Mouse (Mus musculus) heart, embryonic 15.5 days (tissue): Measurements from ENCODE around the gene Cd79a. TPM values are rescaled to one million over a fixed set of nuclear protein-coding genes. Genes with fewer than 3 reads are reported as not detected.

Experiments used
- ATAC-seq: fragments of 200-750 bp; cut with Nextera tagmentation; replicated peaks from 2 replicates; pipeline ENCODE4 v1.8.0; 2017; ENCODE audit warnings: low read depth, moderate TSS enrichment; ENCODE audit not compliant: insufficient number of reproducible peaks, insufficient read depth, low FRiP score
- H3K27ac ChIP-seq: fragments of 300-500 bp; sonication (generic); 2 replicates; pipeline ENCODE4 v1.5.1; 2015; ENCODE audit warnings: mild to moderate bottlenecking, inconsistent platforms
- H3K27me3 ChIP-seq: fragments of 300-500 bp; sonication (generic); 2 replicates; pipeline ENCODE4 v1.6.1; 2015; ENCODE audit warnings: inconsistent platforms
- H3K36me3 ChIP-seq: fragments of 300-500 bp; sonication (generic); 2 replicates; pipeline ENCODE4 v1.6.1; 2015; ENCODE audit warnings: mild to moderate bottlenecking, inconsistent platforms
- H3K4me1 ChIP-seq: fragments of 300-500 bp; sonication (generic); replicated peaks from 2 replicates; pipeline ENCODE4 v1.6.1; 2015; ENCODE audit warnings: inconsistent platforms
- H3K4me2 ChIP-seq: fragments of 300-500 bp; sonication (generic); 2 replicates; pipeline ENCODE4 v1.6.1; 2015; ENCODE audit warnings: inconsistent platforms, mild to moderate bottlenecking, moderate library complexity
- H3K4me3 ChIP-seq: fragments of 300-500 bp; sonication (generic); 2 replicates; pipeline ENCODE4 v1.5.1; 2015; ENCODE audit warnings: mild to moderate bottlenecking, inconsistent platforms
- H3K9ac ChIP-seq: fragments of 300-500 bp; sonication (generic); 2 replicates; pipeline ENCODE4 v1.6.1; 2015; ENCODE audit warnings: mild to moderate bottlenecking, inconsistent platforms
- H3K9me3 ChIP-seq: fragments of 300-500 bp; sonication (generic); replicated peaks from 2 replicates; pipeline ENCODE4 v1.6.1; 2016; ENCODE audit warnings: inconsistent platforms
- WGBS: fragments of 180-500 bp; shearing (Covaris S2); methylation state at CpG from one replicate; pipeline ENCODE4 v1.1.7; 2015; ENCODE audit warnings: mixed read lengths; 5-methylcytosine and 5-hydroxymethylcytosine counted together
- polyA plus RNA-seq: library from polyadenylated mRNA; unstranded; fragments of >200 nt; fragmentation: Nextera tagmentation; extraction: Ambion mirVana; gene quantifications from 2 replicates; pipeline ENCODE4 v1.2.1, GENCODE M21; 2015

The Cd79a gene
- polyA plus RNA-seq, 1 experiment from 2014 or later, result 0.21 TPM

DNA sequence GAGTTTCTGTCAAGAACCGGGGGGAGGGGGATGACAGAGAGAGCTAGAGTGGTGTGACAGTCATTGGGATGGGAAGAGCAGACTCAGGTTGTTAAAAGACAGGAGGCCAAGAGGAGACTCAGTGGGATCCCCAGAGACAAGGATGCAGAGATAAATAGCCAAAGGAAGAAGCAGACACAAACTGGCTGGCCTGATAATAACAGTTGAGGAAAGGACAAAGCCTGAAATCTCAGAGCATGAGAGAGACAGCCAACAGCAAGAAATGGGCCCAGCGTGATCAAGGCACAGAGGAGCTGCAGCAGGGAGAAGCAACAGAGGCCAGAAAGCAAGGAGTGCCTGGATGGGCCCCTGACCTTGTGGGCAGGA lies 5.1 kb downstream of the Cd79a start:
- Histone ChIP-seq H3K27ac (peak overlapping the region; percentile 87), H3K4me2 (peak overlapping the region; percentile 81), H3K4me3 (peak overlapping the region; percentile 64), H3K4me1 (peaks cover 38% of the 10 kb centered on the region), H3K27me3 (no peaks in the 10 kb centered on the region), H3K9me3 (no peaks in the 10 kb centered on the region), H3K9ac (peak overlapping the region; percentile 75), H3K36me3 (no peaks in the 10 kb centered on the region)
- ATAC-seq, result no peak
- whole genome bisulfite sequencing, result 36% methylated on average over 2 of the region's 2 CpGs

DNA sequence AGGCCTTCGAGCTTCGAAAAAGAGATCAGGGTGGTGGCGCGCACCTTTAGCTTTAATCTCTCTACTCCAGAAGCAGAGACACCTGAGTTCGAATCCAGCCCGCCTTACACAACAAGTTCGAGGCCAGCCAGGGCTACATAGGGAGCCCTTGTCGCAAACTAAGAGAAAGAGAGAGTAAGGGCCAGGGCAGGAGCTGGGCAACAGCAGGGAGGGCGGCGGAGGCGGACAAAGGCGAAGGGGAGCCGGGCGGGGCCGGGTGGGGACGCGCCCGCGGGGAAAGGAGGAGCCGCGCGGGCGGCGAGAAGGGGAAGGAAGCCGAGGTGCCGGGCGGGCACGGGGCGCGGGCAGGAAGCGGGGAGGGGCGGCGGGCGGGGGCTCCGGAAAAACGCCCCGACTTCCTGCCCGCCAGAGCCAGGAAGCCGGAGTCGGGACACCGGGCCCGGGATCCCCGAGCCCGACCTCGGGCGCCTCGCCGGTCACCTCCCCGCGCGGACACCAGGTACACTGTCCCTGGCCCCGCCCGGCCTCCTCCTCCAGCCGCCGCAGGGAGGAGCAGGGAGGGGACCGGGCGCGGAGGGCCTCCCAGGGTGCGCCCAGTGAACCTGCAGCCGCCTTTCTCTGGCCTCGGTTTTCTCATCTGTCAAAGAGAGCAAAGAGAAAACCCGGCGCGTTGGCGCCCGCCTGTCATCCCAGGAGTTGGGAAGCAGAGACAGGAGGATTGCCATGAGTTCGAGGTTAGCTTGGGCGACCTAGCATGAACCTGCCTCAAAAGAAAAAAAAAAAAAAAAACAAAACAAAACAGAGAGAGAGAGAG lies 5.7 kb downstream of the Cd79a start, which contains the start of gene Arhgef1:
Gene Arhgef1 (plus strand): TSS at position 283 of the 814 bp plus-strand sequence.
- WGBS, result 5% methylated on average over 68 of the region's 68 CpGs
- peak; percentile 16; the same call in 1 of the 2 replicates for ATAC-seq
- H3K36me3 ChIP-seq, result no peaks in the 10 kb centered on the region
- no peaks in the 10 kb centered on the region for H3K9me3 ChIP-seq
- H3K4me3 ChIP-seq, result peak within 1 kb of the TSS; percentile 64
- no peaks in the 10 kb centered on the region for H3K27me3 ChIP-seq
- H3K4me1 ChIP-seq, result peaks cover 42% of the 10 kb centered on the region
- peak within 1 kb of the TSS; percentile 81 for H3K4me2 ChIP-seq
- H3K9ac ChIP-seq, result peak within 1 kb of the TSS; percentile 75
- H3K27ac ChIP-seq, result peak within 1 kb of the TSS; percentile 87

GRCm38 (mm10) chr7:24903444-24903825 lies 6.3 kb downstream of the Cd79a start:
- WGBS, result 20% methylated on average over 10 of the region's 10 CpGs
- H3K4me2 ChIP-seq, result peak overlapping the region; percentile 81

DNA sequence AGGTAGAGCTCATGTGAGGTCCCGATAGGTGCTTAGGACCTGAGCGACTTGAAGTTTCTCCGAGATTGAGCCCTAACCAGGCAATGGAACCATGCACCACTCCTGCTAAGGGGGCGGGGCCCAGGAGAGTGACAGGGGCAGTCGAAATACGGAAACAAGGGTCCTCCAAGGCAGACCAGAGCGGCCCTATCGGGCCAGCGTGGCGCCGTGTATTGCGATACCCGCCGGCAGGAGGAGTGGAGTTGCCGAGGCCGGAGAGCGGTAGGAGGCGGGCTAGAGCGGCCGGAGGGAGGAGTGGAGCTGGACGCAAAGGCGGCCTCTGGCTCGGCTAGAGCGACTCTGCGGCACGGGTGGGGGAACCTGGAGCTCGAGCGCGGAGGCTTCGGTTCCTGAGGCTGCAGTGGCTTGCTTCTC lies 6.9 kb downstream of the Cd79a start:
- no peaks in the 10 kb centered on the region for H3K9me3 ChIP-seq
- under 1% methylated on average over 30 of the region's 30 CpGs for WGBS
- ATAC-seq, result peak; percentile 95
- no peaks in the 10 kb centered on the region for H3K27me3 ChIP-seq
- peak overlapping the region; percentile 81 for H3K4me2 ChIP-seq
- H3K27ac ChIP-seq, result peak overlapping the region; percentile 87
- peak overlapping the region; percentile 77 for H3K9ac ChIP-seq
- peaks cover 42% of the 10 kb centered on the region for H3K4me1 ChIP-seq
- peak overlapping the region; percentile 64 for H3K4me3 ChIP-seq
- peaks cover 3% of the 10 kb centered on the region; the same call in 1 of the 2 replicates for H3K36me3 ChIP-seq

More at GRCm38 (mm10) chr7:24903444-24903825, 6.3 kb downstream of the Cd79a start:
- peaks cover 42% of the 10 kb centered on the region for H3K4me1 ChIP-seq
- peak overlapping the region; percentile 64 for H3K4me3 ChIP-seq
- H3K27ac ChIP-seq, result peak overlapping the region; percentile 87
- H3K36me3 ChIP-seq, result peaks cover 3% of the 10 kb centered on the region; the same call in 1 of the 2 replicates
- H3K9ac ChIP-seq, result peak overlapping the region; percentile 75
- no peak for ATAC-seq
- H3K27me3 ChIP-seq, result no peaks in the 10 kb centered on the region
- no peaks in the 10 kb centered on the region for H3K9me3 ChIP-seq

DNA sequence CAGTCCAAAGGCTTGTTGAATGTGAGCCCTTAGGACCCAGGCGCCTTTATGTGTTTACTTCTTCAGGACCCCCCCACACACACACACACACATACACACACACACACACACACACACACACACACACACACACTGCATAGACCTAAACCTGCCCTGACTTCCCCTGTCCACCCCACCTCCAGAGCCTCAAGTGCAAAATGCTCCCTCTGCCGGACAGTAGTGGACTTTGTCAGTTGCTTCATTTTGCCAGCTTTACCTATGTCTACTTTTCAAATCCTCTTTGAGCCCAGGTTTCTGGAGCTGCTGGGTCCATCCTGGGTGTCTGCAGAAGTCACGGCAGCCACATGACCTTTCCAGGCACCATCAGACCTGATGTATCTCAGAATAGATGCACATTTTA lies 7.8 kb downstream of the Cd79a start:
- Histone ChIP-seq H3K27me3 (no peaks in the 10 kb centered on the region), H3K27ac (peak overlapping the region; percentile 63; the same call in 1 of the 2 replicates), H3K9ac (peak overlapping the region; percentile 77), H3K4me3 (peak overlapping the region; percentile 64), H3K4me2 (peak overlapping the region; percentile 81), H3K36me3 (peaks cover 4% of the 10 kb centered on the region; the same call in 1 of the 2 replicates), H3K9me3 (no peaks in the 10 kb centered on the region), H3K4me1 (peaks cover 42% of the 10 kb centered on the region)
- ATAC-seq, result no peak
- 18% methylated on average over 3 of the region's 3 CpGs for WGBS

GRCm38 (mm10) chr7:24906551-24906950 lies 9.4 kb downstream of the Cd79a start:
- 0 out of 2 replicates have a peak overlapping the region, but pooled peaks have one; percentile 8 for H3K4me3 ChIP-seq
- H3K27me3 ChIP-seq, result no peaks in the 10 kb centered on the region
- H3K4me1 ChIP-seq, result peaks cover 42% of the 10 kb centered on the region
- peaks cover 9% of the 10 kb centered on the region; the same call in 1 of the 2 replicates for H3K36me3 ChIP-seq
- H3K27ac ChIP-seq, result peak overlapping the region; percentile 15; the same call in 1 of the 2 replicates
- peak overlapping the region; percentile 31 for H3K4me2 ChIP-seq
- WGBS, result 23% methylated on average over 6 of the region's 6 CpGs
- no peaks in the 10 kb centered on the region for H3K9me3 ChIP-seq
- no peak overlapping the region for H3K9ac ChIP-seq
- ATAC-seq, result no peak

- Histone ChIP-seq H3K4me3 (peak overlapping the region; percentile 13; the same call in 1 of the 2 replicates), H3K4me1 (peaks cover 36% of the 10 kb centered on the region), H3K27ac (peak overlapping the region; percentile 26; the same call in 1 of the 2 replicates), H3K36me3 (peaks cover 10% of the 10 kb centered on the region; the same call in 1 of the 2 replicates), H3K9ac (no peak overlapping the region), H3K27me3 (no peaks in the 10 kb centered on the region), H3K9me3 (no peaks in the 10 kb centered on the region), H3K4me2 (peak overlapping the region; percentile 31)
- 36% methylated on average over 13 of the region's 13 CpGs for WGBS
- no peak for ATAC-seq
Measured at GRCm38 (mm10) chr7:24907211-24907748, 10.1 kb downstream of the Cd79a start.

GRCm38 (mm10) chr7:24912480-24912879 lies 15.3 kb downstream of the Cd79a start:
- Histone ChIP-seq H3K27me3 (no peaks in the 10 kb centered on the region), H3K4me1 (peaks cover 2% of the 10 kb centered on the region), H3K36me3 (peaks cover 32% of the 10 kb centered on the region), H3K9ac (no peak overlapping the region), H3K9me3 (no peaks in the 10 kb centered on the region), H3K4me2 (no peak overlapping the region), H3K4me3 (no peak overlapping the region), H3K27ac (no peak overlapping the region)
- 92% methylated on average over 14 of the region's 14 CpGs for WGBS
- ATAC-seq, result no peak

DNA sequence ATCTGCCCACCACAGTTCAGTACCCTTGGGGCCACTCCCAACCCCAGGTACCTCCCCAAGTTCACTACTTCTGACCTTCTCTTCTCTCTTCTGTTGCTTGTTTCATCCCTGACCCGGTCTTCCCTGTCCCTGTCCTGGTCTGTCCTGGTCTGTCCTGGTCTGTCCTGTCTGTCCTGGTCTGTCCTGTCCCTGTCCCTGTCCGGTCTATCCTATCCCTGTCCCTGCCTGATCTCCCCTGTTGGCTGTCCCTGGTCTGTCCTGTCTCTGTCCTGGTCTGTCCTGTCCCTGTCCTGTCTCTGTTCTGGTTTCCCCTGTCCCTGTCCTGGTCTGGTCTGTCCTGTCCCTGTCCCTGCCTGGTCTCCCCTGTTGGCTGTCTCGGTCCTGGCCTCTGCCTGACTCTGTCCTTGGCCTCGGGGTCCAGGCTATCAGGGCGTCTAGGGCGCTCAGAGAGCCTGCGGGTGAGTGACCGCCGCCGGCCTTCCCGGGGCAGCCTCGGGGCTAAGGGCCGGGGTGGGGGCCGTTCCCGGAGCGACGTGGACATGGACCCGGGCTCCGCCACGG lies 21.7 kb downstream of the Cd79a start:
- no peak overlapping the region for H3K27ac ChIP-seq
- no peak overlapping the region for H3K4me3 ChIP-seq
- H3K27me3 ChIP-seq, result no peaks in the 10 kb centered on the region
- peaks cover 69% of the 10 kb centered on the region for H3K36me3 ChIP-seq
- ATAC-seq, result peak; percentile 40
- H3K4me1 ChIP-seq, result no peaks in the 10 kb centered on the region
- WGBS, result 91% methylated on average over 20 of the region's 20 CpGs
- no peak overlapping the region for H3K4me2 ChIP-seq
- no peaks in the 10 kb centered on the region for H3K9me3 ChIP-seq
- no peak overlapping the region for H3K9ac ChIP-seq

- WGBS, result 91% methylated on average over 9 of the region's 9 CpGs
- ATAC-seq, result no peak
Measured at GRCm38 (mm10) chr7:24919728-24920127, 22.5 kb downstream of the Cd79a start.

GRCm38 (mm10) chr7:24930475-24930874 lies 33.3 kb downstream of the Cd79a start:
- H3K4me1 ChIP-seq, result peaks cover 3% of the 10 kb centered on the region
- ATAC-seq, result no peak
- no peak overlapping the region for H3K4me3 ChIP-seq
- peaks cover 8% of the 10 kb centered on the region for H3K36me3 ChIP-seq
- H3K9me3 ChIP-seq, result no peaks in the 10 kb centered on the region
- H3K9ac ChIP-seq, result no peak overlapping the region
- WGBS, result 51% methylated on average over 6 of the region's 6 CpGs
- peaks cover 75% of the 10 kb centered on the region for H3K27me3 ChIP-seq
- no peak overlapping the region for H3K4me2 ChIP-seq
- H3K27ac ChIP-seq, result no peak overlapping the region

More at GRCm38 (mm10) chr7:24919728-24920127, 22.5 kb downstream of the Cd79a start:
- H3K9ac ChIP-seq, result no peak overlapping the region
- H3K27ac ChIP-seq, result no peak overlapping the region
- H3K9me3 ChIP-seq, result no peaks in the 10 kb centered on the region
- no peak overlapping the region for H3K4me2 ChIP-seq
- no peak overlapping the region for H3K4me3 ChIP-seq
- H3K27me3 ChIP-seq, result no peaks in the 10 kb centered on the region
- H3K36me3 ChIP-seq, result peaks cover 78% of the 10 kb centered on the region
- no peaks in the 10 kb centered on the region for H3K4me1 ChIP-seq
